Comparison of ENCODE assay signal across 9 mouse cellular contexts in genomic region chr3:142493536-142494061, GRCm38 (mm10). TPM values are rescaled to one million over a fixed set of nuclear protein-coding genes. Genes with fewer than 3 reads are reported as not detected.
DNase-seq lines count a peak whose midpoint lies in the region; ATAC-seq and TF ChIP-seq lines count a peak whose summit lies in the region.
"Had no signal": no experiment of that assay in that cellular context is flagged by ENCODE, and none has a peak within 500 bp of the region (broad histone marks: within the 10 kb centered on the region; RNA-seq: fewer than 3 reads in every experiment).

Gene Gbp5 (plus strand): TSS chr3:142493978.

- H3K4me3 ChIP-seq in forebrain, embryonic 14.5 days (ENCODE audit: low read depth, low read length), result no peak within 1 kb of the TSS
- no peak within 1 kb of the TSS for H3K4me3 ChIP-seq in forebrain, embryonic 15.5 days
- H3K4me3 ChIP-seq in hindbrain, embryonic 16.5 days (ENCODE audit: low read length), result no peak within 1 kb of the TSS
- no peak within 1 kb of the TSS for H3K4me3 ChIP-seq in midbrain, postnatal 0 days (ENCODE audit: low read depth, low read length)

- H3K9me3 ChIP-seq in forebrain, embryonic 14.5 days (replicated peaks; ENCODE audit: control insufficient read depth, low read length), result no peaks in the 10 kb centered on the region
- H3K9me3 ChIP-seq in forebrain, embryonic 15.5 days, result no peaks in the 10 kb centered on the region
- no peaks in the 10 kb centered on the region for H3K9me3 ChIP-seq in hindbrain, embryonic 16.5 days (ENCODE audit: control insufficient read depth, low read length)
- no peaks in the 10 kb centered on the region for H3K9me3 ChIP-seq in midbrain, postnatal 0 days (ENCODE audit: low read length)

- POLR2A ChIA-PET in Patski (lab: Charles Lee), result no interaction called here

- H3K36me3 ChIP-seq in forebrain, embryonic 14.5 days (ENCODE audit: control insufficient read depth, insufficient read depth, low read length), result no peaks in the 10 kb centered on the region
- no peaks in the 10 kb centered on the region for H3K36me3 ChIP-seq in forebrain, embryonic 15.5 days
- no peaks in the 10 kb centered on the region for H3K36me3 ChIP-seq in hindbrain, embryonic 16.5 days (ENCODE audit: control insufficient read depth, insufficient read depth, low read length)
- H3K36me3 ChIP-seq in midbrain, postnatal 0 days (ENCODE audit: insufficient read depth, low read length), result no peaks in the 10 kb centered on the region

- no peak within 1 kb of the TSS for H3K27ac ChIP-seq in forebrain, embryonic 14.5 days (ENCODE audit: low read depth, low read length)
- H3K27ac ChIP-seq in forebrain, embryonic 15.5 days (replicated peaks), result no peak within 1 kb of the TSS
- no peak within 1 kb of the TSS for H3K27ac ChIP-seq in hindbrain, embryonic 16.5 days (ENCODE audit: low read depth, low read length)
- no peak within 1 kb of the TSS for H3K27ac ChIP-seq in midbrain, postnatal 0 days (ENCODE audit: low read depth, low read length)

- peak; percentile 36 for DNase-seq in forebrain, embryonic 14.5 days (ENCODE audit: low spot score)
- DNase-seq in Patski (ENCODE audit: low read depth, low spot score), result peak; percentile 28
- peak; percentile 9 to 21 for DNase-seq in frontal cortex, postnatal 25 days (ENCODE audit: low spot score in 2 of 2)
- peak; percentile 25 for DNase-seq in left cerebral cortex, postnatal 4 days
- peak; percentile 61 for DNase-seq in midbrain, postnatal 0 days (ENCODE audit: low spot score)
- DNase-seq in thymus, postnatal 10 days (ENCODE audit: low spot score in 2 of 2), result peak; percentile 33 to 63

- peak; percentile 74 for TF ChIP-seq CTCF in Patski (IDR thresholded peaks at IDR 0.05)
- peak; percentile 72 for TF ChIP-seq CTCF in midbrain, postnatal 0 days (IDR thresholded peaks at IDR 0.05)

- in situ Hi-C loops in Patski (cut with MboI; ENCODE audit: low pct_unique_long_range_greater_than_20kb), result loop anchor here (5.0 kb wide), 3 partner anchors 69 to 214 kb away; partner anchors contain the start of genes Gbp2 and Gbp3

- ATAC-seq in forebrain, embryonic 14.5 days, result no peak
- no peak for ATAC-seq in forebrain, embryonic 15.5 days (replicated peaks)
- ATAC-seq in Patski, result peak; percentile 44
- ATAC-seq in hindbrain, embryonic 16.5 days, result peak; percentile 69
- ATAC-seq in midbrain, postnatal 0 days (ENCODE audit: low FRiP score), result no peak; the same call in 1 of the 2 replicates

- H3K4me2 ChIP-seq in forebrain, embryonic 14.5 days (ENCODE audit: low read length), result no peak within 1 kb of the TSS
- H3K4me2 ChIP-seq in forebrain, embryonic 15.5 days (replicated peaks), result no peak within 1 kb of the TSS
- no peak within 1 kb of the TSS for H3K4me2 ChIP-seq in hindbrain, embryonic 16.5 days (ENCODE audit: low read length)
- H3K4me2 ChIP-seq in midbrain, postnatal 0 days (ENCODE audit: low read depth, low read length, poor library complexity, severe bottlenecking), result no peak within 1 kb of the TSS

- CTCF ChIA-PET in Patski (lab: Charles Lee), result interaction anchor here (0.9 to 3.4 kb wide), 6 partner anchors 12 to 152 kb away, joined by 3 to 26 read pairs (median 6); partner anchors contain the start of genes Gbp2 and Gbp3

- H3K27me3 ChIP-seq in forebrain, embryonic 14.5 days (replicated peaks; ENCODE audit: control insufficient read depth, insufficient read depth, low read length), result no peaks in the 10 kb centered on the region
- H3K27me3 ChIP-seq in forebrain, embryonic 15.5 days, result no peaks in the 10 kb centered on the region
- H3K27me3 ChIP-seq in Patski, result no peaks in the 10 kb centered on the region
- H3K27me3 ChIP-seq in hindbrain, embryonic 16.5 days (replicated peaks; ENCODE audit: control insufficient read depth, insufficient read depth, low read length), result no peaks in the 10 kb centered on the region
- H3K27me3 ChIP-seq in midbrain, postnatal 0 days (ENCODE audit: insufficient read depth, low read length), result no peaks in the 10 kb centered on the region

- intact Hi-C loops in left cerebral cortex, postnatal 4 days (cut with DNase I), result loop anchor here (5.0 kb wide), 2 partner anchors 69 to 154 kb away; partner anchors contain the start of gene Gbp3

- H3K9ac ChIP-seq in forebrain, embryonic 14.5 days (ENCODE audit: low read length), result no peak within 1 kb of the TSS
- no peak within 1 kb of the TSS for H3K9ac ChIP-seq in forebrain, embryonic 15.5 days (replicated peaks)
- H3K9ac ChIP-seq in hindbrain, embryonic 16.5 days (ENCODE audit: low read depth, low read length), result no peak within 1 kb of the TSS
- no peak within 1 kb of the TSS for H3K9ac ChIP-seq in midbrain, postnatal 0 days (replicated peaks; ENCODE audit: low read length, poor library complexity, severe bottlenecking)

- no peaks in the 10 kb centered on the region for H3K4me1 ChIP-seq in forebrain, embryonic 14.5 days (ENCODE audit: control insufficient read depth, insufficient read depth, low read length)
- H3K4me1 ChIP-seq in forebrain, embryonic 15.5 days, result no peaks in the 10 kb centered on the region
- H3K4me1 ChIP-seq in hindbrain, embryonic 16.5 days (ENCODE audit: control insufficient read depth, insufficient read depth, low read depth, low read length), result no peaks in the 10 kb centered on the region
- H3K4me1 ChIP-seq in midbrain, postnatal 0 days (ENCODE audit: insufficient read depth, low read length), result no peaks in the 10 kb centered on the region

- 86% methylated on average over 6 of the region's 6 CpGs for WGBS in forebrain, embryonic 14.5 days
- 76% methylated on average over 6 of the region's 6 CpGs for WGBS in forebrain, embryonic 15.5 days
- 77% methylated on average over 6 of the region's 6 CpGs for WGBS in hindbrain, embryonic 16.5 days
- 80% methylated on average over 6 of the region's 6 CpGs for WGBS in midbrain, postnatal 0 days

RNA-seq across cellular contexts. Expression of gene Gbp5, which starts in this region (rescaled TPM):
- polyA plus RNA-seq in forebrain, embryonic 14.5 days (2014; fragmentation: Nextera tagmentation; extraction: Ambion mirVana), result not detected in 2 replicates
- polyA plus RNA-seq in forebrain, embryonic 15.5 days (2015; fragmentation: Nextera tagmentation; extraction: Ambion mirVana), result 0.06 and 0.08 TPM in 2 replicates
- polyA plus RNA-seq in Patski (2021), result 0.13 TPM
- 0.19 and 0.39 TPM in 2 replicates for polyA plus RNA-seq in hindbrain, embryonic 16.5 days (2015; fragmentation: Nextera tagmentation; extraction: Ambion mirVana)
- 1 to 10 TPM; 1.2 to 1.4 TPM for total RNA-seq in left cerebral cortex, postnatal 4 days (2021)
- total RNA-seq in midbrain, postnatal 0 days (2014; rRNA removed), result 0.19 and 1.0 TPM in 2 replicates
- polyA plus RNA-seq in midbrain, postnatal 0 days (2015; fragmentation: Nextera tagmentation; extraction: Ambion mirVana), result 0.23 and 0.39 TPM in 2 replicates
- polyA plus RNA-seq: limb, embryonic 11.5 days had no signal

Comparison
In these comparisons a context has a peak if more than half of its experiments do, and no peak if none do; other contexts are left out.
1. Peak in DNase-seq in forebrain, embryonic 14.5 days; RNA of the gene not detected or under 1 TPM.
2. Peak in DNase-seq and ATAC-seq in Patski; RNA of the gene not detected or under 1 TPM.
3. Peak in ATAC-seq in hindbrain, embryonic 16.5 days; RNA of the gene not detected or under 1 TPM.